Mouse (Mus musculus): ENCODE data around the gene C1qtnf4. TPM values are rescaled to one million over a fixed set of nuclear protein-coding genes. Genes with fewer than 3 reads are reported as not detected.

The C1qtnf4 gene
- polyA plus RNA-seq, 2 experiments = 1.9 to 2.7 TPM

- peaks cover 8% of the 10 kb centered on the region for H3K36me3 ChIP-seq (replicated peaks; ENCODE audit: control insufficient read depth, insufficient read depth, low read depth)
- WGBS (ENCODE audit: insufficient replicate concordance) = 54% methylated on average over 6 of the region's 6 CpGs
- peak overlapping the region; percentile 80 for H3K4me2 ChIP-seq (ENCODE audit: low read depth)
- H3K4me3 ChIP-seq (ENCODE audit: insufficient read depth in 1 of 2, low read depth in 2 of 2, low read length in 2 of 2) = peak overlapping the region in 1 of 2 experiments; percentile 68; a peak in 2 of 4 replicates
- TF ChIP-seq CTCF (IDR thresholded peaks at IDR 0.05; ENCODE audit: low read depth) (no peak), EP300 (IDR thresholded peaks at IDR 0.05; ENCODE audit: low read depth) (no peak)
- H3K9me3 ChIP-seq (ENCODE audit: control insufficient read depth, low read length) = no peaks in the 10 kb centered on the region
- peak overlapping the region; percentile 55 for H3K9ac ChIP-seq (replicated peaks)
- H3K4me1 ChIP-seq (replicated peaks; ENCODE audit: control insufficient read depth in 2 of 2, insufficient read depth in 2 of 2, low read length in 1 of 2) = peaks cover 19% of the 10 kb centered on the region in 2 experiments
- H3K27me3 ChIP-seq (ENCODE audit: control insufficient read depth, insufficient read depth, low read length) = no peaks in the 10 kb centered on the region
- no peak for ATAC-seq (ENCODE audit: insufficient read depth)
- no peak for DNase-seq (ENCODE audit: low read depth in 3 of 3, low spot score in 3 of 3)
- H3K27ac ChIP-seq = no peak overlapping the region
Observed at GRCm38 (mm10) chr2:90846171-90846570, 39.5 kb upstream of the C1qtnf4 start.

GRCm38 (mm10) chr2:90846597-90846954 is 39.1 kb upstream of the C1qtnf4 start:
- Histone ChIP-seq H3K4me3 (ENCODE audit: insufficient read depth in 1 of 2, low read depth in 2 of 2, low read length in 2 of 2) (peak overlapping the region; percentile 68 to 83), H3K36me3 (replicated peaks; ENCODE audit: control insufficient read depth, insufficient read depth, low read depth) (peaks cover 11% of the 10 kb centered on the region), H3K27me3 (ENCODE audit: control insufficient read depth, insufficient read depth, low read length) (no peaks in the 10 kb centered on the region), H3K4me1 (replicated peaks; ENCODE audit: control insufficient read depth in 2 of 2, insufficient read depth in 2 of 2, low read length in 1 of 2) (peaks cover 19% of the 10 kb centered on the region in 2 experiments), H3K4me2 (ENCODE audit: low read depth) (peak overlapping the region; percentile 80), H3K9me3 (ENCODE audit: control insufficient read depth, low read length) (no peaks in the 10 kb centered on the region), H3K27ac (peak overlapping the region; percentile 10), H3K9ac (replicated peaks) (peak overlapping the region; percentile 55)
- TF ChIP-seq EP300 (IDR thresholded peaks at IDR 0.05; ENCODE audit: low read depth) = no peak
- TF ChIP-seq CTCF (IDR thresholded peaks at IDR 0.05; ENCODE audit: low read depth) = no peak
- WGBS (ENCODE audit: insufficient replicate concordance) = 2% methylated on average over 8 of the region's 8 CpGs
- DNase-seq (ENCODE audit: low read depth in 3 of 3, low spot score in 3 of 3) = peak in 1 of 3 experiments; percentile 19
- peak; percentile 29 for ATAC-seq (ENCODE audit: insufficient read depth)

GRCm38 (mm10) chr2:90846955-90847680 is 38.5 kb upstream of the C1qtnf4 start, which contains the start of gene Mtch2:
Mtch2 (plus strand) TSS chr2:90847155.
- WGBS (ENCODE audit: insufficient replicate concordance) = under 1% methylated on average over 67 of the region's 67 CpGs
- H3K27ac ChIP-seq = peak within 1 kb of the TSS; percentile 56
- peak within 1 kb of the TSS; percentile 80 for H3K4me2 ChIP-seq (ENCODE audit: low read depth)
- peak within 1 kb of the TSS; percentile 68 to 83 for H3K4me3 ChIP-seq (ENCODE audit: insufficient read depth in 1 of 2, low read depth in 2 of 2, low read length in 2 of 2)
- peaks cover 11% of the 10 kb centered on the region for H3K36me3 ChIP-seq (replicated peaks; ENCODE audit: control insufficient read depth, insufficient read depth, low read depth)
- H3K27me3 ChIP-seq (ENCODE audit: control insufficient read depth, insufficient read depth, low read length) = no peaks in the 10 kb centered on the region
- H3K4me1 ChIP-seq (replicated peaks; ENCODE audit: control insufficient read depth in 2 of 2, insufficient read depth in 2 of 2, low read length in 1 of 2) = peaks cover 19% of the 10 kb centered on the region in 2 experiments
- ATAC-seq (ENCODE audit: insufficient read depth) (peak; percentile 93), DNase-seq (ENCODE audit: low read depth in 3 of 3, low spot score in 3 of 3) (peak; percentile 92 to 94 (median 94))
- TF ChIP-seq CTCF (IDR thresholded peaks at IDR 0.05; ENCODE audit: low read depth) (0 out of 2 replicates have a peak, but pooled peaks have one; percentile 27), EP300 (IDR thresholded peaks at IDR 0.05; ENCODE audit: low read depth) (no peak)
- peak within 1 kb of the TSS; percentile 88 for H3K9ac ChIP-seq (replicated peaks)
- no peaks in the 10 kb centered on the region for H3K9me3 ChIP-seq (ENCODE audit: control insufficient read depth, low read length)

GRCm38 (mm10) chr2:90847681-90848050 is 38.0 kb upstream of the C1qtnf4 start:
- peak overlapping the region; percentile 88 for H3K9ac ChIP-seq (replicated peaks)
- DNase-seq (ENCODE audit: low read depth in 3 of 3, low spot score in 3 of 3) (no peak), ATAC-seq (ENCODE audit: insufficient read depth) (no peak)
- peak overlapping the region; percentile 68 for H3K4me2 ChIP-seq (ENCODE audit: low read depth)
- H3K4me1 ChIP-seq (replicated peaks; ENCODE audit: control insufficient read depth in 2 of 2, insufficient read depth in 2 of 2, low read length in 1 of 2) = peaks cover 19% of the 10 kb centered on the region in 2 experiments
- H3K4me3 ChIP-seq (ENCODE audit: insufficient read depth in 1 of 2, low read depth in 2 of 2, low read length in 2 of 2) = peak overlapping the region; percentile 68 to 75
- under 1% methylated on average over 13 of the region's 13 CpGs for WGBS (ENCODE audit: insufficient replicate concordance)
- TF ChIP-seq EP300 (IDR thresholded peaks at IDR 0.05; ENCODE audit: low read depth) (no peak), CTCF (IDR thresholded peaks at IDR 0.05; ENCODE audit: low read depth) (no peak)
- H3K27me3 ChIP-seq (ENCODE audit: control insufficient read depth, insufficient read depth, low read length) = no peaks in the 10 kb centered on the region
- peak overlapping the region; percentile 56 for H3K27ac ChIP-seq
- H3K9me3 ChIP-seq (ENCODE audit: control insufficient read depth, low read length) = no peaks in the 10 kb centered on the region
- H3K36me3 ChIP-seq (replicated peaks; ENCODE audit: control insufficient read depth, insufficient read depth, low read depth) = peaks cover 13% of the 10 kb centered on the region

- H3K4me1 ChIP-seq (replicated peaks; ENCODE audit: control insufficient read depth in 2 of 2, insufficient read depth in 2 of 2, low read length in 1 of 2) = peaks cover 19% of the 10 kb centered on the region in 2 experiments
- ATAC-seq (ENCODE audit: insufficient read depth) (no peak), DNase-seq (ENCODE audit: low read depth in 3 of 3, low spot score in 3 of 3) (no peak)
- TF ChIP-seq EP300 (IDR thresholded peaks at IDR 0.05; ENCODE audit: low read depth) (no peak), CTCF (IDR thresholded peaks at IDR 0.05; ENCODE audit: low read depth) (no peak)
- H3K36me3 ChIP-seq (replicated peaks; ENCODE audit: control insufficient read depth, insufficient read depth, low read depth) = peaks cover 19% of the 10 kb centered on the region
- H3K27me3 ChIP-seq (ENCODE audit: control insufficient read depth, insufficient read depth, low read length) = no peaks in the 10 kb centered on the region
- no peaks in the 10 kb centered on the region for H3K9me3 ChIP-seq (ENCODE audit: control insufficient read depth, low read length)
- WGBS (ENCODE audit: insufficient replicate concordance) = 86% methylated on average over 5 of the region's 5 CpGs
- H3K27ac ChIP-seq = no peak overlapping the region
- peak overlapping the region; percentile 88; the same call in 1 of the 2 replicates for H3K9ac ChIP-seq (replicated peaks)
- peak overlapping the region; percentile 68 to 75; a peak in 3 of 4 replicates for H3K4me3 ChIP-seq (ENCODE audit: insufficient read depth in 1 of 2, low read depth in 2 of 2, low read length in 2 of 2)
- peak overlapping the region; percentile 68 for H3K4me2 ChIP-seq (ENCODE audit: low read depth)
Observed at GRCm38 (mm10) chr2:90848331-90848730, 37.3 kb upstream of the C1qtnf4 start.
